Mouse (Mus musculus): ENCODE data around the gene Lrrc27. TPM values are rescaled to one million over a fixed set of nuclear protein-coding genes. Genes with fewer than 3 reads are reported as not detected.

Lrrc27 gene
- total RNA-seq, 2 experiments from 2014 or later: 6.9 to 8.1 TPM

DNA sequence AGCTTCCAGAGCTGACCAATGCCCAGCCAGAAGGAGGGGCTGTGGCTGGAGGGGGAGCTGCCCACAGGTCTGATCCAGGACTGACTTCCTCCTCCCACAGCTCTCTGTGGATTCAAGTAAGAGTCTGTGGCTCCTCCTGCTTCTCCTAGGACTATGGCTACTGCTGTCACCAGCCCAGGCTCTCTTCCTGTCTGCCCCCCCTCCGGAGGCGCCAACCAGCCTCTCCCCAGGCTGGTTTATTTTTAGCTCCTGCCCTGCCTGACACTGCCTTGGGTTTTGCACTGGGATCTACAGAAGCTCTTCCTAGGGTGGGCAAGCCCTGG is 60.6 kb downstream of the Lrrc27 start:
- peak; percentile 57 to 74 for DNase-seq

DNA sequence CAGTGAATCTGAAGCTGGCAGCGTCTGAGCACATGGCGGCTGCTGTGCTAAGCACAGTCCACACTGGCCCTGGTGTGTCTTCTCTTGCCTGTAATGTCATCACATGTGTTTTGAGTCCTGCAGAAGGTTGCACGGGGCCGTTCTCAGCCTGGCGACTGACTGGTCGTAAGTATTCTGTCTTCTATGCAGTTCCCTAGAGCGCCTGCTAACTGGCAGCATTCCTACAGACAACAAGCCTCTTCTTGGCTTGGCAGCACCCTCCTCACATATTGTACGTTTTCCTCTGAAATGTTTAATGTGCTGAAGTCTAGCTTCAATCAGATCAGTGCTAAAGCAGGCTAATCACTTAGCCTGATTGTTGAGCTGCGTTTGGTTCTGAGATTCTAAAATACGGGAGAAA is 62.8 kb downstream of the Lrrc27 start:
- DNase-seq: no peak

DNA sequence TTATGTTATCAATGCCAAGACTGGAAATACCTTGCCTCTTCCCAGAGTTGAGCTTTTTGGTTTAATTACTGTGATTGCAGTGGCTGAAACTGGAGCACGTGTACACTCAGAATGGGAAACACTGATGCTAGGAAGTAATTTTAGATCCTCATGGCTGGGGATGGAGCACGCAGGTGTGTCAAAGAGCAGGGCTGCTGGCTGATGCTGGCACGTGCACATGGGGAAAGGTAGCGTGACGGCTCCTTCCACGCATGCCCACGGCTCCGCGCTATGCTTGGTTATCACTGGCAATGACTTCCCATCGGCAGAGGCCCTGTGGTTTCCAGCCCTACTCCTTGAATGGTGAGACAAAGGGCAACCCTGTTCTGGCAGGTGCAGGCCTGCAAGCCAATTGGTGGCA is 63.4 kb downstream of the Lrrc27 start:
- no peak for DNase-seq

DNA sequence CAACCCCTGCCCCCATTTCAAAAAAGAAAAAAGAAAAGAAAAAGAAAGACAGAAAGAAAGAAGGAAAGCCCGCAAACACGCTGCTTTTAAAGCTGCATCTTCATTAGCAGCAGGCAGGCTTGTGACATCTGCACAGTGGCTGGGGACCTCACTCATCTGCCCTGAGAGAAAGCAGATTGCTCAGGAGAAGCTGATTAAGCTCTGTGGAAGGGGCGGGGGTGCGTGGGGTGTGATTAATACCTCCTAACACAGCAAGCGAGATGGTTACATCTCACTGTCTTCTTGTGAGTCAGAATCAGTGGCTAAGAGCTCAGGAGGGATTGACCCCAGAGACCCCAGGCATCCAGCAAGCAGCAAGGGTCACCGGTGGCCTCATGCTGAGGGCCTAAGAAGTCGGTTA is 64.7 kb downstream of the Lrrc27 start:
- DNase-seq: no peak

DNA sequence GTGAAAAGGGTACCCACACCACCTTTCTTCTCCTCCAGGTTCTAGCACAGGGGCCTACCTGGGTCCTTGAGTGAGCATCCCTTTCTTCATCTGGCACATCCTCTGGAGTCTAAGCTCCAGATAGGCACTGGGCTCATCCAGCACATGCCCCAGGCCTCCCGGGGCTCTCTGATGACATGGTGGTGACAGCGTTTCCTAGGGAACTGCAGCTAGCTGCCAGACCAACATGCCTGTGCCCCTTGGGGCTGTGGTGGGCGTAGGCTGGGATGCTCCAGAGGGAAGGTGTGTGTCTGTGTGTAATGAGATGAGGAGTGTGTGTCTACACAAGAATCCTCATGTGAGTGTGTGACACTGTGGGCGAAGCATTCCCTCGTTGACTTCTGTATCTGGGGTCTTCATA is 66.8 kb downstream of the Lrrc27 start:
- no peak for DNase-seq

DNA sequence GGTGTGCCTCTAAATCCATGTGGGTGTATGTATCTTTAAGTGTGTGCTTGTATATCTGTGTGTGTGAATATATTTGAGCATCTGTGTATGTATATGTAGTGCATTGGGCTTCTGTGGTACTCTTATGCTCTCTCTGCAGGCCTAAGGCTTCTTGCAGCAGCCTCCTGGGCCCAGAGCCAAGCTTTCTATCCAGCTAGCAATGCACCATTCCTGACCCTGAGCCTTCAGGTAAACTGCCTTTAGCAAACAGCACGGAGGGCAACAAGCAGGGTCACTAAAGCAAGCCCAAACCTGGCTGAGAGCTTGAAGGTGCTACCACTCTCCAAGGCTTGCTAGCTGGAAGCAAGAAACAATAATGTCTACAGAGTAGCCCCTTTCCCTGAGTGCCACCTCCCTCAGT is 67.3 kb downstream of the Lrrc27 start:
- no peak for DNase-seq

DNA sequence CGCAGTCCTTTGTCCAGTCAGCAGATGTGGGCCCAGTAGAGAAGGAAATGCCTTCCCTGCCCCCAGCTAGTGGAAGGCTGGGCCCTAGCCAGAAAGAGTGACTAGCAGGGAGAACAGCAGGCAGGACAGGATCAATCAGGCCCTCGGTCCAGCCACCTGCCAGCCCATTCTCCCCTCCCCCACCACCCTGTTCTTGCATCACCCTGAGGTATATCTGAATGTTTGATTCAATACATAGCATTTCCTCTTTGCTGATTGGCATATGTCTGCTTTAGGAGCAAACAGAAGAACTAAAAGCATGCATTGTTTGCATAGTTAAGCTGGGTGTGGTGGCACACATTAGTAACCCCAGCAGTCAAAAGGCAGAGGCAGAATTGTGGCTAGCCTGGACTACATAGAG is 68.4 kb downstream of the Lrrc27 start:
- no peak for DNase-seq

DNA sequence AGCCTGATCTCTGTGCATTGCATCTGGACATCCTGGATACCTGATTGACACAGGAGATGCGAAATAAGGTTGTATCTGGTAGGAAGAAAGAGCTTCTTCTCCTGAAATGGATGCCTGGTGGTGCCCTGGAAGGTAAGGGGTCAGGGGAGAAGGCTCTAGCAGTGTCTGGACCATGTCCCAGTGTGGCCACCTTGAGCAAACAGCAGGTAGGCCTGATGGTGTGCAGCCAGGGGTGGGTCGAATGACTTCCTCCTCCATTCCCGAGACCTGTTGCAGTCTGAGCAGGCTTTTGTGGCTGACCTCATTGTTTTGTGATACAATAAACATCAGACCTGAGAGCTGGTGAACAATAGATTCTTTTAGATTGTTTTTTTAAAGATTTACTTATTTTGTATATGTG is 69.2 kb downstream of the Lrrc27 start:
- DNase-seq: no peak

DNA sequence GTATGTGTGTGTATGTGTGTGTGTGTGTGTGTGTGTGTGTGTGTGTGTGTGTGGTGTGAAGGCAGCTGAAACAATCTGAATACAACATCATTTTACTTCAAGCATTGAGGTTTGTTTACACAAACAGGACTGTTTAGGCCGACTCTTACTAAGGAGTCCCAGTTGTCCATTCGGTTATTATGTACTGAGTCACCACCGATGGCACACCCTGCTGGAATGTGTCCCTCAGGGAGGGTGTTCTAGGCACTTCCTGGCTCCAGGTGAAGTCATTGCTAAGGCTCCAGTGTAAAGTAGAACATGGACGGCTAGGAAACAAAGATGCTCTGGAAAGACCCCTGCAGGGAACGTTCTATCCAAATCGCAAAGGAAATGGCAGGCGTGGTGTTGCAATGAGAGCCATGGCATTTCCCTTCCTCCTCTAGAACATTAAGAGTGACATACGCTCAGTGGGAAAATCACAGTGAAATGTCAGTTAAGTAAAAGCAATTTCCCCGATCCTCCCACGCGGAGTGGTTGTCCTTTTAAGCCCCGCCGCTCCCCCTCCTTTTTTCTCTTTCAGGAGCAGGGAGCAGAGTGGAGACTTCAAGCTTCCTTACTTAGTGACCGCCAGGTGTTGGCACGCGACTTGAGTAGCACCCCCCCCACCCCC is 72.6 kb downstream of the Lrrc27 start:
- no peak for DNase-seq

DNA sequence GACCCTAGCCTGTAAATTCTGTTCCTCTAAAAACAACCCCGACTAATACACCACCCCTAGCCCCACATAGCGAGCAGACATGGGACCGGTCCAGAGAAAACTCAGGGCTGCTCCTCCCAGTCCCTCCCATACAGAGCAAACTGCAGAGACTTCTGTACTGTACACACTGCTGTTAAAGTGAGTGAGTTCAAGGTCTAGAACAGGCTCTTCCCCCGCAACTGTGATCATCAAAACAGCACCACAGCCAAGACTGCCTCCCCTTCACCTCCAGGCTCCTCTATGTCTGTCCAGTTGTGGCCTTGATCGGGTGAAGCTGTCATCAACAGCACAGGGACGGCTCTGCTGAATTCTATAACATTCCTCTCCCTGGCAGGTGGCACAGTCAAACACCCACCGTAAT is 75.8 kb downstream of the Lrrc27 start:
- DNase-seq: peak in 1 of 2 experiments; percentile 35

Other genes with a start within 250 kb of the Lrrc27 start
- gene Dpysl4, start 127.0 kb upstream of the Lrrc27 start, total RNA-seq (2021): 1 to 10 TPM in 1 of 2 experiments, under 1 TPM in 1; 0.83 to 2.2 TPM
- 1 to 10 TPM; 3.3 to 3.9 TPM for gene Stk32c, start 319 bp downstream of the Lrrc27 start, total RNA-seq (2021)
- gene Pwwp2b, start 35.5 kb downstream of the Lrrc27 start, total RNA-seq (2021): 10 to 100 TPM in 1 of 2 experiments, 1 to 10 TPM in 1; 9.8 to 15.6 TPM
- 10 to 100 TPM; 84.4 to 85.9 TPM for gene Inpp5a, start 176.1 kb downstream of the Lrrc27 start, total RNA-seq (2021)

All from adrenal gland, postnatal 36 days (tissue).